Mouse (Mus musculus) MEL (cell line): ENCODE data around the gene Dusp12. TPM values are rescaled to one million over a fixed set of nuclear protein-coding genes. Genes with fewer than 3 reads are reported as not detected.

Source experiments
- DNase-seq: peaks from one replicate; pipeline ENCODE4 v3.0.0; 2011; ENCODE audit warnings: low read depth, low spot score
- H3K27ac ChIP-seq: 2 replicates; pipeline ENCODE4 v1.5.1; 2012; ENCODE audit warnings: low read depth, mild to moderate bottlenecking, control low read depth, low read length, moderate library complexity; ENCODE audit not compliant: control insufficient read depth
- H3K27me3 ChIP-seq, 2 experiments: fragments of 150-350 bp in 1 of 2; sonication (generic) in 1 of 2; 2 replicates each; pipeline ENCODE4 v1.6.1; 2012; ENCODE audit warnings: low read length in 2 of 2, mild to moderate bottlenecking in 2 of 2, improper control_type of control experiment in 1 of 2, moderate library complexity in 1 of 2; ENCODE audit not compliant: insufficient read depth in 2 of 2, control insufficient read depth in 1 of 2
- H3K36me3 ChIP-seq, 2 experiments: 2 replicates each; pipeline ENCODE4 v1.6.1; 2012 to 2014; ENCODE audit warnings: low read length in 2 of 2, improper control_type of control experiment in 1 of 2, inconsistent platforms in 1 of 2, mild to moderate bottlenecking in 1 of 2; ENCODE audit not compliant: insufficient read depth in 2 of 2, control insufficient read depth in 1 of 2
- H3K4me1 ChIP-seq, 2 experiments: fragments of 150-350 bp in 1 of 2; sonication (generic) in 1 of 2; 2 replicates each; pipeline ENCODE4 v1.6.1; 2012; ENCODE audit warnings: low read length in 2 of 2, improper control_type of control experiment in 1 of 2, mild to moderate bottlenecking in 1 of 2; ENCODE audit not compliant: insufficient read depth in 2 of 2, control insufficient read depth in 1 of 2
- H3K4me3 ChIP-seq, 2 experiments: fragments of 150-350 bp in 1 of 2; sonication (generic) in 1 of 2; 2 replicates each; pipeline ENCODE4 v1.5.1; 2012; ENCODE audit warnings: low read depth in 2 of 2, low read length in 2 of 2, mild to moderate bottlenecking in 2 of 2, moderate library complexity in 2 of 2, control low read depth in 1 of 2, improper control_type of control experiment in 1 of 2; ENCODE audit not compliant: control insufficient read depth in 1 of 2, insufficient read depth in 1 of 2
- H3K79me2 ChIP-seq: 2 replicates; pipeline ENCODE4 v1.6.1; 2012; ENCODE audit warnings: mild to moderate bottlenecking, low read length, moderate library complexity; ENCODE audit not compliant: control insufficient read depth, poor library complexity, insufficient read depth
- H3K9ac ChIP-seq: 2 replicates; pipeline ENCODE4 v1.6.1; 2012; ENCODE audit warnings: low read depth, mild to moderate bottlenecking, control low read depth, low read length, moderate library complexity; ENCODE audit not compliant: control insufficient read depth, poor library complexity, severe bottlenecking
- H3K9me3 ChIP-seq: fragments of 150-350 bp; sonication (generic); replicated peaks from 2 replicates; pipeline ENCODE4 v1.6.1; 2012; ENCODE audit warnings: mild to moderate bottlenecking, low read length, improper control_type of control experiment, moderate library complexity; ENCODE audit not compliant: insufficient read depth
- BHLHE40 ChIP-seq: IDR thresholded peaks from 2 replicates; pipeline ENCODE4 v1.6.1; 2012; ENCODE audit warnings: low read depth, mild to moderate bottlenecking, inconsistent platforms, low read length, improper control_type of control experiment, borderline replicate concordance
- CHD1 ChIP-seq: IDR thresholded peaks from 2 replicates; pipeline ENCODE4 v1.6.1; 2012; ENCODE audit warnings: low read depth, mild to moderate bottlenecking, inconsistent platforms, low read length, improper control_type of control experiment
- CHD2 ChIP-seq: IDR thresholded peaks from 2 replicates; pipeline ENCODE4 v1.6.1; 2011; ENCODE audit warnings: low read length, improper control_type of control experiment
- CTCF ChIP-seq, 3 experiments: IDR thresholded peaks in 2 of 3; conservative IDR thresholded peaks in 1 of 3; 2 replicates each; pipeline ENCODE4 v1.5.1; 2011 to 2012; ENCODE audit warnings: low read length in 3 of 3, low read depth in 2 of 3, mild to moderate bottlenecking in 2 of 3, improper control_type of control experiment in 1 of 3, inconsistent platforms in 1 of 3, mixed read lengths in 1 of 3, moderate library complexity in 1 of 3; ENCODE audit not compliant: control insufficient read depth in 1 of 3, insufficient read depth in 1 of 3, poor library complexity in 1 of 3, severe bottlenecking in 1 of 3
- ELF1 ChIP-seq: IDR thresholded peaks from 2 replicates; pipeline ENCODE4 v1.6.1; 2014; ENCODE audit warnings: low read depth, mild to moderate bottlenecking, inconsistent platforms, low read length, improper control_type of control experiment, moderate library complexity
- GABPA ChIP-seq: IDR thresholded peaks from 2 replicates; pipeline ENCODE4 v1.6.1; 2012; ENCODE audit warnings: low read depth, mild to moderate bottlenecking, inconsistent platforms, low read length, improper control_type of control experiment, moderate library complexity
- GATA1 ChIP-seq: IDR thresholded peaks from 2 replicates; pipeline ENCODE4 v1.6.1; 2011; ENCODE audit warnings: low read depth, low read length, improper control_type of control experiment
- HCFC1 ChIP-seq: IDR thresholded peaks from 2 replicates; pipeline ENCODE4 v1.6.1; 2012; ENCODE audit warnings: low read depth, mild to moderate bottlenecking, inconsistent platforms, low read length, improper control_type of control experiment, moderate library complexity
- KAT2A ChIP-seq: conservative IDR thresholded peaks from 2 replicates; pipeline ENCODE4 v1.6.1; 2012; ENCODE audit warnings: low read depth, low read length, improper control_type of control experiment, inconsistent platforms
- MAFK ChIP-seq: IDR thresholded peaks from 2 replicates; pipeline ENCODE4 v1.6.1; 2011; ENCODE audit warnings: low read depth, mild to moderate bottlenecking, low read length, improper control_type of control experiment, borderline replicate concordance
- MAX ChIP-seq: IDR thresholded peaks from 2 replicates; pipeline ENCODE4 v1.6.1; 2011; ENCODE audit warnings: low read length, improper control_type of control experiment
- MAZ ChIP-seq: IDR thresholded peaks from 2 replicates; pipeline ENCODE4 v1.6.1; 2012; ENCODE audit warnings: low read depth, mild to moderate bottlenecking, inconsistent platforms, low read length, improper control_type of control experiment
- MEF2A ChIP-seq: IDR thresholded peaks from 2 replicates; pipeline ENCODE4 v1.6.1; 2014; ENCODE audit warnings: low read depth, mild to moderate bottlenecking, inconsistent platforms, low read length, improper control_type of control experiment; ENCODE audit not compliant: poor library complexity, insufficient replicate concordance, severe bottlenecking; ENCODE audit errors: extremely low read depth
- MXI1 ChIP-seq: IDR thresholded peaks from 2 replicates; pipeline ENCODE4 v1.6.1; 2011; ENCODE audit warnings: mild to moderate bottlenecking, low read depth, low read length, improper control_type of control experiment
- MYB ChIP-seq: IDR thresholded peaks from 2 replicates; pipeline ENCODE4 v1.6.1; 2011; ENCODE audit warnings: mild to moderate bottlenecking, low read depth, low read length, improper control_type of control experiment
- NELFE ChIP-seq: IDR thresholded peaks from 2 replicates; pipeline ENCODE4 v1.6.1; 2011; ENCODE audit warnings: low read depth, low read length, improper control_type of control experiment
- POLR2A ChIP-seq, 2 experiments: IDR thresholded peaks; 2 replicates each; pipeline ENCODE4 v1.6.1; 2011 to 2012; ENCODE audit warnings: low read length in 2 of 2, mild to moderate bottlenecking in 2 of 2, control low read depth in 1 of 2, improper control_type of control experiment in 1 of 2, low read depth in 1 of 2, moderate library complexity in 1 of 2; ENCODE audit not compliant: control insufficient read depth in 1 of 2, insufficient read depth in 1 of 2, poor library complexity in 1 of 2
- POLR2AphosphoS5 ChIP-seq: IDR thresholded peaks from 2 replicates; pipeline ENCODE4 v1.6.1; 2012; ENCODE audit warnings: low read depth, borderline replicate concordance, mild to moderate bottlenecking, inconsistent platforms, low read length, moderate library complexity, mixed read lengths
- RAD21 ChIP-seq: IDR thresholded peaks from 2 replicates; pipeline ENCODE4 v1.6.1; 2011; ENCODE audit warnings: mild to moderate bottlenecking, low read depth, low read length, improper control_type of control experiment
- RCOR1 ChIP-seq: IDR thresholded peaks from 2 replicates; pipeline ENCODE4 v1.6.1; 2012; ENCODE audit warnings: low read depth, mild to moderate bottlenecking, inconsistent platforms, low read length, improper control_type of control experiment
- SMC3 ChIP-seq: IDR thresholded peaks from 2 replicates; pipeline ENCODE4 v1.6.1; 2011; ENCODE audit warnings: low read depth, low read length, improper control_type of control experiment
- TCF12 ChIP-seq: IDR thresholded peaks from 2 replicates; pipeline ENCODE4 v1.6.1; 2014; ENCODE audit warnings: low read depth, mild to moderate bottlenecking, inconsistent platforms, low read length, improper control_type of control experiment, moderate library complexity
- UBTF ChIP-seq: IDR thresholded peaks from 2 replicates; pipeline ENCODE4 v1.6.1; 2012; ENCODE audit warnings: low read depth, mild to moderate bottlenecking, inconsistent platforms, low read length, improper control_type of control experiment, moderate library complexity, borderline replicate concordance; ENCODE audit not compliant: insufficient read depth
- USF1 ChIP-seq: IDR thresholded peaks from 2 replicates; pipeline ENCODE4 v1.6.1; 2014; ENCODE audit warnings: low read depth, mild to moderate bottlenecking, inconsistent platforms, low read length, improper control_type of control experiment, moderate library complexity
- USF2 ChIP-seq, 2 experiments: IDR thresholded peaks; 2 replicates each; pipeline ENCODE4 v1.6.1; 2011 to 2012; ENCODE audit warnings: improper control_type of control experiment in 2 of 2, low read length in 2 of 2, borderline replicate concordance in 1 of 2, inconsistent platforms in 1 of 2, low read depth in 1 of 2, mild to moderate bottlenecking in 1 of 2; ENCODE audit not compliant: insufficient read depth in 1 of 2
- ZC3H11A ChIP-seq: IDR thresholded peaks from 2 replicates; pipeline ENCODE4 v1.6.1; 2012; ENCODE audit warnings: low read depth, mild to moderate bottlenecking, inconsistent platforms, low read length, improper control_type of control experiment
- ZKSCAN1 ChIP-seq: IDR thresholded peaks from 2 replicates; pipeline ENCODE4 v1.6.1; 2012; ENCODE audit warnings: low read depth, mild to moderate bottlenecking, inconsistent platforms, low read length, improper control_type of control experiment, moderate library complexity
- ZMIZ1 ChIP-seq: IDR thresholded peaks from 2 replicates; pipeline ENCODE4 v1.6.1; 2012; ENCODE audit warnings: low read depth, mild to moderate bottlenecking, inconsistent platforms, low read length, improper control_type of control experiment, moderate library complexity
- polyA plus RNA-seq, 2 experiments: library from polyadenylated mRNA; stranded (reverse) in 1 of 2; unstranded in 1 of 2; fragments of >175 nt in 1 of 2; fragments of >200 nt in 1 of 2; gene quantifications; 2 replicates each; pipeline versions ENCODE4 v1.2.1 to v1.2.4; 2012; ENCODE audit warnings: low replicate concordance in 2 of 2, low read depth in 1 of 2; ENCODE audit not compliant: insufficient read length in 2 of 2, insufficient read depth in 1 of 2, missing spikeins in 1 of 2
- total RNA-seq: library from RNA; depleted of rRNA; stranded (reverse); fragments of 300-350 nt; gene quantifications from 2 replicates; pipeline ENCODE4 v1.2.3, GENCODE M21; 2012

Gene Dusp12
- total and polyA plus RNA-seq, 3 experiments = 33.8 to 50.0 TPM; not detected in 1

DNA sequence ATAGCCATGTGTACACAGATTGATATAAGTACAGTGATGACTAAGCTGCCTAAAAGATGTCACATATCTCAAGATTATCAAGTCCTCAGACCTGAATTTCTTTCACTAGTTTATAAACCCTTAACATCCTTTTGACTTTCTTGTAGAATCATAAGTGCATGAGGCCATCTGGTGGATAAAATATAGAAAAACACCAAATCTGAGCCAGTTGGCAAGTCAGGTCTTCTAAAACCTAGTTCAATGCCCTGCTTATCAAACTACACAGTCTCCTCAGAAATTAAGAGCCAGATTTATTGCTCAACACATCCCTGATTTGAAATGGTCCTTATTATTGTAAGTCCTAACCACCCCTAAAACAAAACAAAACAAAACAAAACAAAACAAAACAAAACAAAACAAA lies 45.7 kb downstream of the Dusp12 start:
- H3K4me3 ChIP-seq = no peak overlapping the region
- no peaks in the 10 kb centered on the region for H3K27me3 ChIP-seq
- no peaks in the 10 kb centered on the region for H3K4me1 ChIP-seq
- H3K27ac ChIP-seq = no peak overlapping the region
- peak; percentile 62 for DNase-seq
- peaks cover 0 to 5% of the 10 kb centered on the region in 2 experiments; a peak in 2 of 4 replicates for H3K36me3 ChIP-seq
- H3K9ac ChIP-seq = no peak overlapping the region
- H3K9me3 ChIP-seq = no peaks in the 10 kb centered on the region
- H3K79me2 ChIP-seq = no peaks in the 10 kb centered on the region
- TF ChIP-seq ZC3H11A (peak; percentile 42; the same call in 1 of the 2 replicates), CHD1 (no peak), MAZ (no peak), MAX (no peak), CTCF (IDR thresholded peaks at IDR 0.05 in 2 of 3, conservative IDR thresholded peaks at IDR 0.05 in 1 of 3; ENCODE audit: control insufficient read depth in 1 of 3, insufficient read depth in 1 of 3, low read depth in 2 of 3, low read length in 3 of 3, poor library complexity in 1 of 3, severe bottlenecking in 1 of 3) (peak in 1 of 3 experiments; percentile 70; a peak in 3 of 6 replicates), POLR2AphosphoS5 (no peak), USF1 (no peak), RCOR1 (peak; percentile 90), HCFC1 (no peak), GATA1 (no peak), MEF2A (no peak), ZMIZ1 (no peak), POLR2A (IDR thresholded peaks at IDR 0.05; ENCODE audit: control insufficient read depth in 1 of 2, insufficient read depth in 1 of 2, low read depth in 1 of 2, low read length in 2 of 2, poor library complexity in 1 of 2) (no peak), TCF12 (no peak), MXI1 (no peak), RAD21 (peak; percentile 70), ELF1 (no peak), SMC3 (peak; percentile 65)

DNA sequence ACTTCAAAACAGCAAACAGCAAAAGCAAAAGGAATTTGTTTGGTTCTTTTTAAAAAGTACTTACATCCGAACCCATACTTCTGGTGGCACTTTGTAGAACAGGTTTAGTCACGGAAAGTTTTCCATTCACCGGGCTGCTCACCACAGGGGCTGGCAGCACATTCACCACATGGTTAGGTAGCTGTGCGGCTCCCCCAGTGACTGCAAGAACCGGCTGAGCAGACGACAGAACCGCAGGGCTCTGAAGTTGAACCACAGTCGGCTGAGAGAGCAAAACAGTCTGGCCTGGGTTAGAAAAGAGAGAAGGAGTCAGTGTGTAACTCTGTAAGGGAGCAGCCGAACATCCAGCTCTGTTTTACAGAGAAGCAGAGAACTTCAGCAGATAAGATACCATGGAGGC lies 50.6 kb downstream of the Dusp12 start:
- no peaks in the 10 kb centered on the region for H3K4me1 ChIP-seq
- no peak overlapping the region for H3K27ac ChIP-seq
- peaks cover 0 to 17% of the 10 kb centered on the region in 2 experiments; a peak in 2 of 4 replicates for H3K36me3 ChIP-seq
- no peak for DNase-seq
- H3K79me2 ChIP-seq = no peaks in the 10 kb centered on the region
- no peak overlapping the region for H3K9ac ChIP-seq
- TF ChIP-seq MYB (no peak), SMC3 (no peak), ZC3H11A (no peak), BHLHE40 (no peak), CHD2 (no peak), HCFC1 (no peak), TCF12 (no peak), MAX (no peak), GABPA (no peak), ZKSCAN1 (no peak), NELFE (no peak), KAT2A (no peak), UBTF (no peak), RAD21 (no peak), USF2 (IDR thresholded peaks at IDR 0.05; ENCODE audit: borderline replicate concordance in 1 of 2, insufficient read depth in 1 of 2, low read depth in 1 of 2, low read length in 2 of 2) (no peak), MAFK (no peak), MAZ (no peak), CTCF (IDR thresholded peaks at IDR 0.05 in 2 of 3, conservative IDR thresholded peaks at IDR 0.05 in 1 of 3; ENCODE audit: control insufficient read depth in 1 of 3, insufficient read depth in 1 of 3, low read depth in 2 of 3, low read length in 3 of 3, poor library complexity in 1 of 3, severe bottlenecking in 1 of 3) (no peak)
- no peak overlapping the region for H3K4me3 ChIP-seq
- H3K9me3 ChIP-seq = no peaks in the 10 kb centered on the region
- no peaks in the 10 kb centered on the region for H3K27me3 ChIP-seq
